Mouse (Mus musculus) CD8-positive naive resting alpha-beta T cell, adult 2 months (primary cell): ENCODE results near the gene Dnase1.
"Not testable (repeated sequence)": the region's sequence is repeated elsewhere in the genome, so short reads cannot be mapped to it uniquely, and the experiment has no call there.

ENCODE experiments used
- DNase-seq, 2 experiments: peaks; one replicate each; pipeline ENCODE4 v3.0.0; 2022; ENCODE audit warnings: low read depth in 2 of 2, low spot score in 2 of 2

The Dnase1 gene

DNA sequence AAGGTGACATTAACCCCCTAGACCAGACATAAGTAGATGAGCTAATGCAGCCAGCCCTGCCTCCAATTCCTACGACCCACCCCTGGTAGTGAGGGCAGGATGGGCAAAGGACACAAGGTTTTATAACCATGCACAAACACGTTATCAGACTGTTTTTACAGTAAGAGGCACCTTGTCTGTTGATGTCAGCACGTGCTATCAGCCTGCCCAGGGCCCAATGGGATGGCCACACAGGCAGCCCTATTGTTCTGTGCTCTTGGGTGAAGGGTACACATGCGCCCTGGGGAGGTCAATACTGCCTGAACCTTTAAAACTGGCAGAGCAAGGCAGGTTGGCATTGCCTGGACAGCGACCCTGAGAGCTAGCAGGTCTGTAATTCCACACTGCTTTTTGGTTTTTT, at the start of gene Dnase1:
Gene Dnase1, plus strand, starts transcription at position 136 of the 400 bp plus-strand sequence.
- DNase-seq = no peak

DNA sequence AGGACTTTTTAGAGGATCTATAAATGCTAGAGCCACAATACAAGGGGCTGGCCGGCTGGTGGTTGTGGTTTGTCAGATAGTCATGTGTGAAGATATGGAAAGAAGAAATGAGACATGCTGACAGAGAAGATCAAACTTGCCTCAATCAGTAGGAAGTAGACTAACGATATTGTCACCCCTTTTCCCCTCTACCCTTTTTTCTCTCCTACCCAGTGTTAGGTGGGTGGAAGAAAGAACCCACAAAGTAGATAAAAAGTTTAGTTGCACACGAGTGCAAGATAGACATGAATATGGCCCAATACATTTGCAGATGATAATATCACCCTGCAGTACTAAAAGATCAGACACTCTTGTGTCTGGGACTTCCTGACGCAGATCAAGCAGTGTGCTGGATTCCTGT, 48.3 kb upstream of the Dnase1 start:
- no peak for DNase-seq

DNA sequence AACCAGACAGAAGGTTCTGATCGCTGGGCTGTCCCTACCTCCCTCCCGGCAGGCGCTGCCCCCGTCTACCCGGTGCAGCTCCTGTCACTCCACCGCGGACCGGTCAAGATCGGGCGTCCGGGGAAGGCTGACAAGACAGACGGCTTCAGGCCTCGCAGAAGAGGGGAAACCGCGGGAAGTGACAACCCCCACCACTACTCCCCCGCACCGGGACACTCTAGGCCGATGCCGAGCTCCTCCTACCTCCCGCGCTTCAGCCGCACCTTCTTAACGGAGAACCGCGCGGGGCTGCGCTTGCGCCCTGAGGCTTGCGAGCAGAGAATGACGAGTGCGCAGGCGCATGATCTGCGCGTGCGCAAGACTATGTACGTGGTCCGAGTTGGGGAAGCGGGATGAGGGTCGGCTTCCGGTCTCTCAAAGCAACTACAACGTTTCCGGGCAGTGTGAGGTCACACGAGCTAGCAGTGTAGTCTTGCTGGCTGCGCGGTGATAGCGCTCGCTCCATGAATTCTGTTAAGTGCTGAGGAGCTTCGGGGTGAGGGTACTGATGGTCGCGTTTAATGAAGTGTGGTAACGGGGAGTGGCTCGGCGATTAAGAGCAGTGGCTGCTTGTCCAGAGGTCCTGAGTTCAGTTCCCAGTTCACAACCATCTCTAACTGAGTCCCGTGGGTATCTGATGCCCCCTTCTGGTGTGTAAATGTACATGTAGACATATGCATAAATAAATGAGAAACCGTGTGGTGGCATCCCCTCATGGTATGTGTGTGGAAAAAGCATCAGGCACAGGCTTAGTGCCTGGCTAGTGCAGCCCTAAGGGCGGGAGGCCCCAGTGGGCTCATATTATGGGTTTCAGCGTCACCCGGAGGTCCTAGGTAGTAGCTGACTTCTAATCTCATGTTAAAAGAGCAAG, 33.0 kb upstream of the Dnase1 start, which contains the start of gene Slx4:
Gene Slx4, minus strand, starts transcription at position 282 of the 910 bp plus-strand sequence.
- peak; percentile 92 for DNase-seq

DNA sequence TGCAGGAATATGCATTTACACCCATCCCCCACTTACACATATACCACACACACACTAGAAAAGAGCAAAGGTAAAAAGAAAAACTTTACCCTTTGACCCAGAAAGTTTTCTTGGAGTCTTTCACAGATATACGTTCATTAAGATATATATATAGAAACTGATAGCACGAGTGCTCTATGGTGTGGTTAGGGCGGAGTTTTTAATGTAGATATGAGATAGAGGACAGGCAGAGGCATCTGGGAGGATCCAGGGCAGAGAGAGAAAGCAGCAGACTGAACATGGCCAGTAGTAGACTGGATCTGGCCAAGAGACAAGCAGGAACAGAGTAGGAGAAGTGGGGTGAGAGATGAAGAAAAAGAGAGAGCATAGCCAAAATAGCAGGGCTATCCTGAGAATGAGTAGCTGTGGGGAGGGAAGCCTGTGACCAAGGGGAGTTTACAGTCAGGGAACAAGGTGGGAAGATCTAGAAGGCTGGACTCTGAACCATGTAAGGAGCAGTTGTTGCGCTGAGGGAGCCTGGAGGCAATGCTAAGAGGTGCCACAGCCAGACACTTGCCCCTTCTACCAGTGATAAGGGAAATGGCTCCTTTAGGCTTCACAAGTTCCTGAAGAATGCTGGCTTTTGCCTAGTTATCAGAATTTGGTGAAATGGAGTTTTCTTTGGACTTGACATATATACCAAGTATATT, 23.7 kb upstream of the Dnase1 start:
- no peak for DNase-seq

DNA sequence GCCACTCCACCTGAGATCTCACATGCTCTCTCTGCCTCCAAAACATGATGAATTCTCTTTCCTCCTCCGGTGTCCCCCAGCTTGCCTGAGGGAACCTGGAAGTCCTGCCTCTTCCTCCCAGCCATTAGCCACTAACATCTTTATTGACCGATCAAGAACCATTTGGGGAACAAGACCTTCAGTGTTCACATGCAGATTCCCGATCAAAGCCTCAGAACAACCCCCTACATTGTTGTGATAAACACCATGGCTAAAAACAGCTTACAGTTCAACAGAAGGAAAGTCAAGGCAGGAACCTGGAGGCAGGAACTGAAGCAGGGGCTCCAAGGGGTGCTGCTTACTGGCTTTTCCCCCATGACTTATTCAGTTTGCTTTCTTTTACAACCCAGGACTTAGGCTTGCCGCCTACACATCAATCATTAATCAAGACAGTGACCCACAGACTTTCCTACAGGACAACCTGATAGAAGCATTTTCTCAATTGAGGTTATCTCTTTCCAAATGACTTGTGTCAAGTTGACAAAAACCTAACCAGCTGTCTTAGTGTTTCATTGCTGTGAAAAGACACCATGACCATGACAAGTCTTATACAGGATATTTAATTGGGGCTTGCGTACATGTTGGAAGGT, 22.6 kb upstream of the Dnase1 start:
- no peak for DNase-seq

DNA sequence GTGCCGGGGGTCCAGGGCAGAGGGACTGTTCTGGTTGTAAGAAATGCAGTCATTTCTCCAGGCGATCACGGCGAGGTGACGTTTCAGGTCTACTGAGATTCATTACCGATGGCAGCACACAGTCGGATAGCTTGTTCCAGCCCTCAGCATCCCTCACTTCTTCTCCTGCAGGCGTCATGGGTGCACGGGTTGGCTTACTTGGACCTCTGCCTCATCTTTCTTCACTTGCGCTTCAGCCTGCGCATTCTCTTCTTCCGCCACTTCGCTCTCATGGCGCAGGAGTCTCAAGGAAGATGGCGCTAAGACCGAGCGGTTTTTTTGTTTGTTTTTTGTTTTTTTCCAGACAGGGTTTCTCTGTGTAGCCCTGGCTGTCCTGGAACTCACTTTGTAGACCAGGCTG, 20.0 kb upstream of the Dnase1 start:
- not testable (repeated sequence) for DNase-seq

DNA sequence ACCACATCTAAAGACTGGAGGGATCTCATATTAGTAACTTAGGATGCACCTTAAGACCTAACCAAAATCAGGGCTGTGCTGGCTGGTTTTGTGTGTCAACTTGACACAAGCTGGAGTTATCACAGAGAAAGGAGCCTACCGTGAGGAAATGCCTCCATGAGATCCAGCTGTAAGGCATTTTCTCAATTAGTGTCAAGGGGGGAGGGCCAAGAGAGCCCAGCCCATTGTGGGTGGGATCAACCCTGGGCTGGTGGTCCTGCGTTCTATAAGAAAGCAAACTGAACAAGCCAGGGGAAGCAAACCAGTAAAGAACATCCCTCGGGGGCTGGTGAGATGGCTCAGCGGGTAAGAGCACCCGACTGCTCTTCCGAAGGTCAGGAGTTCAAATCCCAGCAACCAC, 19.3 kb upstream of the Dnase1 start:
- not testable (repeated sequence) for DNase-seq

DNA sequence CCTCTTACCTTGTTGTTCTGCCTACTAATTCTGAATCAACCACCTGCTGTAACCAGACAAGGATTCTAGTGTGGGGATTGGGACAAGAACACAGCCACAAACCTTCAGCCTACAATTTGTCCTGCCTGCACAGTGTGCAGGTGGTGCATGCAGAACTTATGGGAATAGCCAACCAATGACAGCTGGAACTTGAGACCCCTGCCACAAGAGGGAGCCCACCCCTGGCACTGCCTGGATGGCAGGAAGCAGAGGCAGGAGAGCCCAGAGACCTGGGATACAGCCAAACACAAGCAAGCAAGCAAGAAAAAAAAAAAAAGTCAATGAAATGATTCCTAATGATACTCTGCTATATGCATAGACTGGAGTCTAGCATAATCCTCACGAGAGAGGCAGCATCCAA, 15.5 kb upstream of the Dnase1 start:
- no peak for DNase-seq

DNA sequence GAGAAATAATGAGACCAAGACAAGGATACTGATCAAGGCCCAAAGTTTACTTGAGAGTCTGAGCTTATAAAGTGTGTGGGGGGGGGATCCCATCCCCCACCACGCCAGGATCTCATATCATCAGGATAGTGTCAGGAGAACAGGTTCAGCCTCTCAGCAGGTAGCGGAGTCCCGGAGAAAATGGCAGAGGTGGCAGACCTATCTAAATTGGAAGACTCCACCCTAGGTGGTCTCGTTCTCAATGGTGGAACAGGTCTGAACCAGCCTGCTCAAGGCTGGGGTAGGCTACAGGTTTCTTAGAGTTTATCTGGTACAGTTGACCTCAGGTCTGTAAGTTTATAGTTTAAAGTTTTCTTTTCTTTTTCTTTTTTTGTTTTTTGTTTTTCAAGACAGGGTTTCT, 14.0 kb upstream of the Dnase1 start:
- no peak for DNase-seq

DNA sequence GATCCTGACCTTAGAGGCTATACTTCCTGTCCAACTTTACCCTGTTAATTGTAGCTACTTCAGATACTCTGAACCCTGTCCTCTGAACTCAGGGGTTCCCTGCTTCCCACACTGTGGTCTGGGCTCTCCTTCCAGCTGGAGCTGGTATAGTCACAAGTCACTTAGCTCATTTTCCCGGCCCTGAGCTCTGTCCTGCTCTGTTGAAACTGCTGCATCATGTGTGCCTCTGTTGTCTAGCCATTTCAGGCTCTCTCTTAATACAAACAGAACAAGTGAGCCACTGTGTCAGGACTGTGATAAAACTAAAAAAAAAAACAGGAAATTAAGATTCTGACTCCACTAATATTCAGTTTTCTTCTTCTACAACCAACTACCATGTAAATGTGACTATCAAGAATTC, 10.1 kb upstream of the Dnase1 start:
- no peak for DNase-seq

DNA sequence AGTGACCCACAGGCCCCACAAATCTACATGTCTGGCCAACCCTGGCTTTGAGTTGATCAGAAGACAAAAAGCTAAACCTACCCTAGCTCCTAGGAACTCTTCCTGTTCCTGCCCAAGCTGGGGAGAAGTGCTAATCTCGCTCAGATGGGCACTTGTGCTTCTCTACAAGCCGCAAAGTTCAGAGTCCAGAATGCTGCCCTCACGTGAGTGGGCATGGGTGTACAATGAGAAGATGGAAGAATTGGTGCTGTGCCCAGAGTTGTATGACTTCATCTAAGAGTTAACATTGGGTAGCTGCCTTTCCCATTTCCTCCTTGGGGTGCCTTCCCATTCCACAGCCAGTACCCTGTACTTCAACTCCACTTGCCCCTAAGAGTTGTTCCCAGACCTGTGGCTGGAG, 9.5 kb upstream of the Dnase1 start:
- DNase-seq = no peak

DNA sequence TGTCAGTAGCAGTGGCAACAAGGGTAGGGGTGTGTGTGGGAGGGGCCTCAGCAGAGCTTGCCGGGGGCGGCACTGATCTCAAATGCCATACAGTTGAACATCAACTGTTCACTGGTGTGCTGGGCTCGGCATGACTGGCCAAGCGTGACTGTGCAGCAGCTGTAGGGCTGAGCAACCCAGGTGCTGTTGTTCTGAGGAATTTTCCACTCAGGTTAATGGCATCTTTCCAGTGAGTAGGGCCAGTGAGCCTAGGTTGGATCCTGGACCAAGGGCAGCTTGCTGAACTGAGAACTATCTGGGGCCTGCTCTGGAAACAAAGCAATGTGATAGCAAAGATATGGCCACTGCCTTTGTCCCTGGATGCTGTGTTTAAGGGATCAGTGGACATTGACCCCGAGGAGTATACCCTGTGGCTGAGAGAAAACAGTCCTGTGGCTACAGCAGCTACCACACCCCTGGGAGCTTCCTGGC, 7.3 kb upstream of the Dnase1 start:
- no peak for DNase-seq

DNA sequence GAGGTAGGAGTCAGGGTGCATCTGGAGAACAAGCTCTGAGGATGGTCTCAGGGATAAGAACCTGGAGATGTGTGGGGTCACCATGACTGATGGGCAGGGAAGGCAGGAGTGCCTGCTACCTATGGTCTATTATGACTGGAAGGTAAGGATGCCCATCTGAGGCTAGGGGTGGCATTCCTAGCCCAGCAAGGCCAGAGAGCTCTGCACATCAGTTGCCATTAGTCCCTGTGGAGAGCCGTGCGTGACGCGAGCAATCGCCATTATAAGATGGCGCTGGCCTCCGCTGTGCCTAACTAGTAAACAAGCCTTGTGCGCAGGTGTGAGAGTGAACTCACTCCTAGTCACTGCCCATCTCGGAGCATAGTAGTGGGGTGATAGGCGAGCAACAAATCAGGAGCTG, 6.2 kb upstream of the Dnase1 start:
- DNase-seq = no peak

DNA sequence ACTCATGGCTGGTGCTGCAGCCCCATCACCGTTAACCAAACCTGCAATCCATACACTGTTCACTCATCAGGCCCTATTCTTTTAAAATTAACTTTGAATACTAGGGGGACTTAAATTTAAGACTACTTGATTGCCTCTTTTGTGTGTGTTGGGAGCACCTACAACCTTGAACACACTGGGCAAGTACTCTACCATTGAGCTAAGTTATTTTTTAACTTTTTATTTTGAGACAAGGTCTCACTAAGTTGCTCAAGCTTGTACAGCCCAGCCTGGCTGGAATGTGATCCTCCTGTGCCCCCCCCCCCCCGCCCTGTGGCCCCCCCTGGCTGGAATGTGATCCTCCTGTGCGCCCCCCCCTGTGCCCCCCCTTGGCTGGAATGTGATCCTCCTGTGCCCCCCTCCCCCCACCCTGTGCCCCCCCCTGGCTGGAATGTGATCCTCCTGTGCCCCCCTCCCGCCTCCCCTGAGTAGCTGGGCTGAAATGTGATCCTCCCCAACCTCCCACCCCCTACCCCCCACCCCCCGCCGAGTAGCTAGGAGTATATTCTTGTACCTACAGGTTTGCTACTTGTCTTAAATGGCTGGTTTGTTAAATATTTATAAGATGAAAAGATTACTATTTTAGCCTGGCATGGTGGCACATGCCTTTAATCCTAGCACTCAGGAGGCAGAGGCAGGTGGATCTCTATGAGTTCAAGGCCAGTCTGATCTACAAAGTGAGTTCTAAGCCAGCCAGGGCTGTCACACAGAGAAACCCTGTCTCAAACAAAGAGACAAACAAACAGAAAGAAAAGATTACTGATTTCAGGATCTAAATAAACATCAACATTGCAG, 5.1 kb upstream of the Dnase1 start:
- no peak for DNase-seq

DNA sequence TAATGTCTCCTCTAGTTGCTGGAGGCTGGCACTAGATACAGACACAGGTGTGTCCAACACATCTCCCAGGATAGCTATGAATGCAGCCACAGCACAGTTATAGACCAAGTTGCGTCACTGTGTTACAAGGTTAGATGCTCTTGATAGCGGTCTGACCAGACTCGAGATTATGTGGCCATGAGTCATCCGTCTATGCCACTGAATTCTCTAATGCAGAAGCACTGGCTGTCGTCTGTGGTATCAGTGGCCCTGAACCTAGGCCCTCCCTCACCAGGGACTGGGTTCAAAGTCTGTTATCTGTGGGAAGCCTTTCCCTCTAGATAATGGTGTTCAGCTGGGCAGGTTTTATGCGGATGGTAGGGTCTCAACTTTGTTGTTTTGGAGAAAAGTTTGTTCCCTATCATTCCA, 4.4 kb upstream of the Dnase1 start:
- no peak for DNase-seq

DNA sequence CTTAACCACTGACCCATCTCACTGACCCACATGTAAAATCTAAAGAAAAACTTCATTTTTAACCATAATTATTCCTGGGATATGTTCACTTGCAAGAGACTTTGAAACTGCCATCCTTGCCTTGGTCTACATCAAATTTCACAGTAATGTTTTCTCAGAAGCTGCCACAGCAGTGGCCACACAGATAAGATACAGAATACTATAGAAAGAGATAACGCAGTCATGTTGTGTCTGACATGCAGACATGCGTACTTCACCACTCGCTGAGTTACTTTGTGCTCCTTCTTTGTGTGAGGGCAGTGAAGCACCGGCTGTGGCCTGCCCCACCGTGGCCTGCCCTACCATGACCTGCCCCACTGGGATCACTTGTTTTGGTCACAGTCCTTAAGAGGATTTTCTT, 2.8 kb upstream of the Dnase1 start:
- no peak for DNase-seq

DNA sequence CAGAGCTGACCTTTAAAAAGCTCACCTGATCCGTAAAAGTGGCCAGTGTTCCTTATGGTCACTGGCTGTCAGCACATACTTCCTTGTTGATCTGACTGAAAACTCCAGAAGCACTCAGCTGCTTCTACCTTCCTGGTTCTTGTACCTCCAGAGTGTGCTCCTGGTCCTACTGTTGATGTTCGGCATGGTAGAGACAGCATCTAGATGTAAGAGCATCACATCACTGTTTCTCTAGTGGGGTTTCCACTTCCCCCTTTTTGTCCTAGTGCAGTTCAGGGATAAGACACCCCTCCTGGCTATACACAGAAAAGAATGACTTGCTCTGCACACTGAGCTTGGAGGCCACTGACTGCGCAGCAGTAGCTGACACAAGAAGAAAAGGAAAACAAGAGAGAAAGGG, 2.3 kb upstream of the Dnase1 start:
- DNase-seq = no peak

DNA sequence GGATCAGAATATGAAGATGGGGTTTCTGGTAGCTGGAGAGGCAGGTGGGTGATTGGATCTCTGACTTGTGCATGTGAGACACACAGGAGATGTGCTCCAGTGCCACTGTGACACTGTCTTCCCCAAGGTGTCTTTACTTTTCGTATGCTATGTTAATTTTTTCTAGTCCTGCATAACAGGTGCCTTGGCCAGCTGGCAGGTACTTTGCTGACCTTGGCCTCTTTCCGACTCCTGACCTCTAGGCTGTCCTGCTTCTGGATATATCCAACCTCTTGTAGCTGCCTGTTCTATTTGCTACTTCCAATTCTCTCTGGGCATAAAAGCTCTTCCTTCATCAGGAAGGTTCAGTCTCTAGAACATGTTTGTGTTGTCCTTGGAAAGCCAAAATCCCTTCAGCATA, 1.2 kb upstream of the Dnase1 start:
- DNase-seq = no peak

DNA sequence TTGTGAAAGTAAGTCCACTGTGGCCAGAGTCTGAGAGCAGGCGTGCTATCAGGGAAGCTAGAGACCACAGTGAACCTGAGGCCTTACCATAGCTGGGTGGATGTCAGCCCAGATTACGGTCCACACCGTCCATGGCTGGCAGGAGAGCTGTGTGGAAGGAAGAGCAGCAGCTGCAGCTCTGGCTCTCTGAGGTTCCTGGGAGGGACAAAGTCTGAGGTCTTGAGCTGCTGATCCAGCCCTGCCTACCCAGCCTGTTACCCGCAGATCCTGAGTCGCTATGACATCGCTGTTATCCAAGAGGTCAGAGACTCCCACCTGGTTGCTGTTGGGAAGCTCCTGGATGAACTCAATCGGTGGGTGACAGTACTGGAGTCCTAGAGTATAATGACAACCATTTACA, 948 bp downstream of the Dnase1 start:
- DNase-seq = no peak

DNA sequence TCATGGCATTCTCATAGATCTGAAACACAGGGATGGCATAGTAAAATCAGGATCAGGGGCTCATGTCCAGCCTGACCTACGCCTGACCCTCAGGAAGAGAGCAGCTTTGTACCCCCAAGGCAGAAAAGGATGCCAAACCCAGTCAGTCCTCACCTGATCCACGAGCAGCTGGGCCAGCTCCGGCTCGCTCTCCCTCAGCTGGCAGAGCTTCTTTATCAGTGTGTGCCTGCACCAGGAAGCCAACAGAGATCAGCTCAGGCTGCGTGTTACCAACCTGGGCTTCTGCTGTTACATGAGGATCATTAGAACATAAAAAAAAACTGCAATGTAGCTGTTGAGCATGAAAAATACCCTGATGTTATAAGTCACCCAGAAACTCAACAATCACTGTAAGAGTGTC, 3.5 kb downstream of the Dnase1 start:
- DNase-seq = no peak

DNA sequence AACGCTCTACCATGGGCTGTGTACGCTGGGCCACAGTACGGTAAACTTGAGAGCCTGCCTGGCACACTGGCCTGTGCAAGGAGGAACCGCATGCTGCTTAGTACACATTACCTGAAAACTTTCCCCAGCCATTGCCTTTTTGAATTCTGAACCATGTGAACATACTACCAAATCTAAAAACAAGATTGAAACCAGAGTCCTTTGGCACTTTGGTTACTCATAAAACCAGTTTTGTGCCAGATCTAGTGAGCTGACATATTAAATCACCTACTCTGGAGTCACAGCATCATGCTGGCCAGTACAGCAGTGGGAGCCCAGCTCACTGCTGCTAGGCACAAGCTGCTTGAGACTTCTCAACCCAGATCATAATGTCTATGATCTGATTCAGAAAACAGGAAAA, 4.9 kb downstream of the Dnase1 start:
- no peak for DNase-seq
